Mouse (Mus musculus): ENCODE results near the gene Paqr5.

Paqr5 gene

GRCm38 (mm10) chr9:61947402-61948346 is 79.0 kb downstream of the Paqr5 start:
- CTCF ChIA-PET, result interaction anchor here (0.6 to 1.7 kb wide), 16 partner anchors 15 to 1670 kb away, joined by 3 to 15 read pairs (median 4); partner anchors contain the start of genes Glce (in 1 of the 4) and Rplp1 (in 1 of the 4)
- POLR2A ChIA-PET, result interaction anchor here (0.7 to 7.5 kb wide), 33 partner anchors 8 to 738 kb away, joined by 3 to 129 read pairs (median 5); partner anchors contain the start of genes Rplp1 (in 4 of the 4) and Glce (in 2 of the 4)

GRCm38 (mm10) chr9:61946623-61947401 is 79.8 kb downstream of the Paqr5 start, which contains the start of gene Kif23:
Gene Kif23 (minus strand): TSS chr9:61946774.
- ChIA-PET CTCF (interaction anchor here (0.6 to 1.7 kb wide), 20 partner anchors 8 to 603 kb away, joined by 3 to 5 read pairs (median 3); partner anchors contain the start of genes Glce (in 1 of the 4) and Rplp1 (in 1 of the 4)), POLR2A (interaction anchor here (0.5 to 7.5 kb wide), 50 partner anchors 9 to 904 kb away, joined by 3 to 129 read pairs (median 4); partner anchors contain the start of genes Rplp1 (in 4 of the 4) and Glce (in 3 of the 4))

DNA sequence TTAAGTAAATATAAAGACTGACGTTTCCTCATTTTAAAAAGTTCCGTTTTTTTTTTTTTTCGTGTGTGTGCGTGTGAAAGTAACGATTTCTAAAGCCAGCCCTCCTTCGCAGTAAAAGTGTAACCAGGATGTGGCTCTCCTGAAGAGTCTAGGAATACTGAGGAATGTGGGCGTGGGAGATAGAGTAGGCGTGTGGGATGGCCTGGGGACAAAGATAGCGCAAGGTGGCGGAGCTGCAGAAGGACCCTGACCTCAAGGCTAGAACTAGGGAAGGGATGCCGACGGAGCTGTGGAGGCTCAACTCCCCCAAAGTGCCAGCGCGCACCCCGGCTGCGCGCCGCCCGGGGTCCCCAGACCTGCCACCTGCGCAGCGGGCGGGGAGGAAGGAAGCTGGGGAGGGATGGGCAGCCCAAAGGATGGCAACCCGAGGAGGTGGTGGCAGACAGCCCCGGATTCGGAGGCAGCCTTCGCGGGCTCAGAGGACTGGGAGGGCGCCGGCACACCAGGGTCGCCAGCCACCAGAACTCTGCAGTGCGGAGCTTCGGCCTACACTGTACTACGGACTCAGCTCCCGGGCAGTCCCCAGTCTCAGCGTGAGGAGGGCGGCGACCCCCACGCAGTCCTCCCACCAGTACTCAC is 80.6 kb downstream of the Paqr5 start:
- POLR2A ChIA-PET, result interaction anchor here (0.5 to 7.5 kb wide), 53 partner anchors 8 to 903 kb away, joined by 3 to 129 read pairs (median 4); partner anchors contain the start of genes Rplp1 (in 4 of the 4) and Glce (in 3 of the 4)

GRCm38 (mm10) chr9:61941054-61941453 is 85.6 kb downstream of the Paqr5 start:
- CTCF ChIA-PET, result interaction anchor here in 2 of 4 experiments (0.5 to 0.6 kb wide), 2 partner anchors 15 to 34 kb away, joined by 3 to 4 read pairs; no protein-coding TSS in a partner anchor
- POLR2A ChIA-PET, result interaction anchor here (0.6 to 28.7 kb wide), 9 partner anchors 12 to 257 kb away, joined by 3 to 572 read pairs (median 5); partner anchors contain the start of gene Rplp1 (in 3 of the 4)

More for the DNA sequence above, 80.6 kb downstream of the Paqr5 start:
- CTCF ChIA-PET, result interaction anchor here in 3 of 4 experiments (0.6 to 1.7 kb wide), 17 partner anchors 9 to 603 kb away, joined by 3 to 5 read pairs (median 3); partner anchors contain the start of genes Glce (in 1 of the 3) and Rplp1 (in 1 of the 3)

- ChIA-PET POLR2A (interaction anchor here in 3 of 4 experiments (0.7 to 28.7 kb wide), 4 partner anchors 9 to 935 kb away, joined by 3 to 572 read pairs (median 7); partner anchors contain the start of gene Rplp1 (in 2 of the 3)), CTCF (interaction anchor here in 1 of 4 experiments (0.5 kb wide), 1 partner anchor 52 kb away, joined by 3 read pairs; no protein-coding TSS in a partner anchor)
These were observed 93.3 kb downstream of the Paqr5 start for GRCm38 (mm10) chr9:61933333-61933732.

DNA sequence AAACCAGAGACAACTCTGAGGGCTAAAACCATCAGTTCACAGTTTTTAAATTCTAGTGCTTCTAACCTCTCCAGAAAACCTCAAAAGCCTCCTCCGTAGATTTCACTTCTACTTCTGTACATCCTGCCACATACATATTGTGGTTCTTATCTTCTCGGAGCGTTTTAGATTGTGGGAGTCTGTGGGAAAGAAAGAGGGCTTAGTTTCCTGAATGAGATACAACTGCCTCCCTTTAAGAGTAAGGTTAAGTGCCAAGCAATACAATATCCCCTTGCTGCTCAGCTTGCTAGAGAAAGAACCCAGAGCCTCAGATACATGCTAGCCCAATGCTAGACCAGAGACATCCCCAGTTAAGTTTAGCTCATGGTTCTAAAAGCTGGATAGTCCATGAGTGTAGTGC is 94.6 kb downstream of the Paqr5 start:
- POLR2A ChIA-PET, result interaction anchor here in 2 of 4 experiments (4.8 to 28.7 kb wide), 3 partner anchors 11 to 19 kb away, joined by 40 to 572 read pairs (median 100); partner anchors contain the start of gene Rplp1 (in 2 of the 2)
- CTCF ChIA-PET, result no interaction called here

- ChIA-PET CTCF (interaction anchor here in 1 of 4 experiments (0.6 kb wide), 1 partner anchor 320 kb away, joined by 4 read pairs; no protein-coding TSS in a partner anchor), POLR2A (interaction anchor here (0.6 to 28.7 kb wide), 16 partner anchors 9 to 784 kb away, joined by 3 to 572 read pairs (median 4); partner anchors contain the start of gene Rplp1 (in 3 of the 4))
These were observed 101.5 kb downstream of the Paqr5 start for GRCm38 (mm10) chr9:61925086-61925660.

- ChIA-PET POLR2A (interaction anchor here in 2 of 4 experiments (0.6 to 28.7 kb wide), 5 partner anchors 5 to 61 kb away, joined by 3 to 572 read pairs (median 13); partner anchors contain the start of genes Kif23 (in 1 of the 2) and Rplp1 (in 1 of the 2)), CTCF (interaction anchor here in 1 of 4 experiments (0.6 kb wide), 1 partner anchor 21 kb away, joined by 3 read pairs; no protein-coding TSS in a partner anchor)
These were observed 106.3 kb downstream of the Paqr5 start for GRCm38 (mm10) chr9:61920331-61920730.

GRCm38 (mm10) chr9:61919464-61919863 is 107.2 kb downstream of the Paqr5 start:
- ChIA-PET CTCF (no interaction called here), POLR2A (interaction anchor here in 2 of 4 experiments (1.0 to 28.7 kb wide), 4 partner anchors 4 to 14 kb away, joined by 3 to 572 read pairs (median 292); partner anchors contain the start of gene Rplp1 (in 1 of the 2))

DNA sequence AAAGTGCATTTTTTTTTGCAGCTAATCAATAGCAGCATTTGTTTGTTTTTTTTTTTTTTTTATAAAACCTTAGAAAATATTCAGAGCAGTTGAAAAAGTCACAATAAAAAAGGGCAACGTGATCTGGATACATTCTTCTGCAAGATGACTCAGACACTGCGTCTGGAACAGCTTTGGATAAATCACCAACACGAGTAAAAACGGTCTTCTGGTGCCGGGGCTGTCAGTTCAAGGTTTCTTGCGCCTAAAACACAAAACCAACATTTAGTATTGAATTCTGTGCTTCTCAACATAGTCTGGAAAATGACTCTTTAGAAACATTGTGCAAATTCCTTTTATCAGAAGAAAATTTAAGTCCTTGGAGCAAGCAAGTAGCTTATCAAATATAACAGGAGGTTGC is 109.2 kb downstream of the Paqr5 start:
- ChIA-PET POLR2A (interaction anchor here in 3 of 4 experiments (0.5 to 28.7 kb wide), 7 partner anchors 2 to 592 kb away, joined by 3 to 572 read pairs (median 100); partner anchors contain the start of genes Kif23 (in 1 of the 3) and Rplp1 (in 1 of the 3)), CTCF (no interaction called here)

GRCm38 (mm10) chr9:61916986-61917385 is 109.7 kb downstream of the Paqr5 start:
- ChIA-PET CTCF (no interaction called here), POLR2A (interaction anchor here in 3 of 4 experiments (0.5 to 28.7 kb wide), 9 partner anchors 1 to 592 kb away, joined by 3 to 572 read pairs (median 6); partner anchors contain the start of genes Kif23 (in 2 of the 3) and Rplp1 (in 1 of the 3))

- CTCF ChIA-PET, result interaction anchor here in 2 of 4 experiments (0.6 to 1.5 kb wide), 2 partner anchors 124 to 162 kb away, joined by 3 read pairs; no protein-coding TSS in a partner anchor
- POLR2A ChIA-PET, result interaction anchor here (0.5 to 14.6 kb wide), 25 partner anchors 9 to 545 kb away, joined by 3 to 572 read pairs (median 7); partner anchors contain the start of genes Kif23 (in 4 of the 4) and Glce (in 2 of the 4)
These were observed 111.2 kb downstream of the Paqr5 start for GRCm38 (mm10) chr9:61915393-61916005.

GRCm38 (mm10) chr9:61914917-61915300 is 111.7 kb downstream of the Paqr5 start:
- POLR2A ChIA-PET, result interaction anchor here (0.6 to 14.6 kb wide), 51 partner anchors 8 to 547 kb away, joined by 3 to 572 read pairs (median 5); partner anchors contain the start of genes Kif23 (in 4 of the 4), Glce (in 3 of the 4) and Anp32a (in 1 of the 4)
- CTCF ChIA-PET, result interaction anchor here in 1 of 4 experiments (1.0 to 1.5 kb wide), 2 partner anchors 125 to 563 kb away, joined by 3 read pairs; no protein-coding TSS in a partner anchor

- POLR2A ChIA-PET, result interaction anchor here (0.5 to 14.6 kb wide), 82 partner anchors 8 to 1669 kb away, joined by 3 to 572 read pairs (median 4); partner anchors contain the start of genes Kif23 (in 4 of the 4), Glce (in 3 of the 4) and Anp32a (in 1 of the 4)
- CTCF ChIA-PET, result interaction anchor here in 3 of 4 experiments (0.6 to 1.5 kb wide), 5 partner anchors 32 to 564 kb away, joined by 3 to 5 read pairs (median 3); partner anchors contain the start of gene Kif23 (in 1 of the 3)
These were observed 112.3 kb downstream of the Paqr5 start, which contains the start of gene Rplp1 for GRCm38 (mm10) chr9:61914203-61914916. Gene Rplp1 (minus strand): TSS chr9:61914542.
